Mouse (Mus musculus) liver, adult 2 months (tissue): ENCODE data around the gene Thap3. TPM values are rescaled to one million over a fixed set of nuclear protein-coding genes. Genes with fewer than 3 reads are reported as not detected.

Source experiments
- DNase-seq: peaks from one replicate; pipeline ENCODE4 v3.0.0-alpha.2; 2011; ENCODE audit warnings: low read depth, low spot score; ENCODE audit errors: extremely low read depth
- H3K27ac ChIP-seq: fragments of 200-500 bp; replicated peaks from 2 replicates; pipeline ENCODE4 v1.5.1; 2012; ENCODE audit warnings: low read depth, mild to moderate bottlenecking, control low read depth, inconsistent platforms, low read length; ENCODE audit not compliant: insufficient read depth
- H3K27me3 ChIP-seq: fragments of 200-500 bp; 2 replicates; pipeline ENCODE4 v1.6.1; 2012; ENCODE audit warnings: mild to moderate bottlenecking, moderate library complexity, low read length, inconsistent platforms; ENCODE audit not compliant: control insufficient read depth, insufficient read depth
- H3K36me3 ChIP-seq: fragments of 200-500 bp; 2 replicates; pipeline ENCODE4 v1.6.1; 2012; ENCODE audit warnings: low read length, inconsistent platforms; ENCODE audit not compliant: control insufficient read depth, insufficient read depth
- H3K4me1 ChIP-seq: fragments of 200-500 bp; 2 replicates; pipeline ENCODE4 v1.6.1; 2011; ENCODE audit warnings: low read length; ENCODE audit not compliant: control insufficient read depth, insufficient read depth
- H3K4me3 ChIP-seq: fragments of 200-500 bp; 2 replicates; pipeline ENCODE4 v1.5.1; 2011; ENCODE audit warnings: low read depth, mild to moderate bottlenecking, control low read depth, low read length, moderate library complexity; ENCODE audit not compliant: insufficient read depth
- H3K79me2 ChIP-seq: fragments of 200-500 bp; 2 replicates; pipeline ENCODE4 v1.6.1; 2012; ENCODE audit warnings: inconsistent platforms, mild to moderate bottlenecking, low read length, moderate library complexity; ENCODE audit not compliant: control insufficient read depth, insufficient read depth
- H3K9ac ChIP-seq: fragments of 200-500 bp; 2 replicates; pipeline ENCODE4 v1.6.1; 2012; ENCODE audit warnings: low read depth, mild to moderate bottlenecking, control low read depth, inconsistent platforms, low read length
- CTCF ChIP-seq: fragments of 200-500 bp; IDR thresholded peaks from 2 replicates; pipeline ENCODE4 v1.5.1; 2011; ENCODE audit warnings: low read depth, low read length, control low read depth
- POLR2A ChIP-seq: fragments of 200-500 bp; IDR thresholded peaks from 2 replicates; pipeline ENCODE4 v1.6.1; 2011; ENCODE audit warnings: low read length, control low read depth; ENCODE audit not compliant: insufficient read depth; ENCODE audit errors: extremely low read depth
- WGBS: fragments of 180-500 bp; shearing (Covaris S2); methylation state at CpG from one replicate; pipeline ENCODE4 v1.1.7; 2018; 5-methylcytosine and 5-hydroxymethylcytosine counted together
- polyA plus RNA-seq: library from polyadenylated mRNA; depleted of rRNA; stranded (reverse); fragments of >200 nt; gene quantifications from 2 replicates; pipeline ENCODE4 v1.2.3, GENCODE M21; 2012
- total RNA-seq: library from RNA; depleted of rRNA; stranded (reverse); fragments of >200 nt; gene quantifications from 2 replicates; pipeline ENCODE4 v1.2.3, GENCODE M21; 2014

Thap3 gene
- total and polyA plus RNA-seq, 2 experiments, result 7.9 to 24.1 TPM

- Histone ChIP-seq H3K36me3 (no peaks in the 10 kb centered on the region), H3K79me2 (peaks cover 16% of the 10 kb centered on the region), H3K4me1 (peaks cover 18% of the 10 kb centered on the region), H3K27me3 (no peaks in the 10 kb centered on the region), H3K9ac (peak overlapping the region; percentile 70), H3K4me3 (peak overlapping the region; percentile 61), H3K27ac (peak overlapping the region; percentile 71)
- WGBS, result 1% methylated on average over 14 of the region's 14 CpGs
- TF ChIP-seq CTCF, result no peak
- no peak for DNase-seq
These were observed 19.3 kb upstream of the Thap3 start for GRCm38 (mm10) chr4:152008148-152008500.

GRCm38 (mm10) chr4:152007481-152008147 is 18.8 kb upstream of the Thap3 start:
- Histone ChIP-seq H3K9ac (peak overlapping the region; percentile 70; the same call in 1 of the 2 replicates), H3K4me1 (peaks cover 14% of the 10 kb centered on the region), H3K4me3 (no peak overlapping the region), H3K27me3 (no peaks in the 10 kb centered on the region), H3K79me2 (peaks cover 16% of the 10 kb centered on the region), H3K36me3 (no peaks in the 10 kb centered on the region), H3K27ac (no peak overlapping the region)
- no peak for TF ChIP-seq CTCF
- TF ChIP-seq POLR2A, result no peak
- 52% methylated on average over 8 of the region's 8 CpGs for WGBS
- no peak for DNase-seq

- DNase-seq, result no peak
- Histone ChIP-seq H3K27ac (no peak overlapping the region), H3K27me3 (no peaks in the 10 kb centered on the region), H3K4me1 (peaks cover 7% of the 10 kb centered on the region), H3K36me3 (no peaks in the 10 kb centered on the region), H3K4me3 (no peak overlapping the region), H3K9ac (no peak overlapping the region), H3K79me2 (peaks cover 9% of the 10 kb centered on the region; the same call in 1 of the 2 replicates)
- 45% methylated on average over 3 of the region's 3 CpGs for WGBS
- no peak for TF ChIP-seq POLR2A
- no peak for TF ChIP-seq CTCF
These were observed 18.0 kb upstream of the Thap3 start for GRCm38 (mm10) chr4:152006812-152007211.

GRCm38 (mm10) chr4:152006137-152006536 is 17.3 kb upstream of the Thap3 start:
- DNase-seq, result peak; percentile 51
- Histone ChIP-seq H3K27ac (no peak overlapping the region), H3K4me1 (peaks cover 7% of the 10 kb centered on the region; the same call in 1 of the 2 replicates), H3K9ac (no peak overlapping the region), H3K79me2 (peaks cover 9% of the 10 kb centered on the region; the same call in 1 of the 2 replicates), H3K4me3 (no peak overlapping the region), H3K27me3 (no peaks in the 10 kb centered on the region), H3K36me3 (no peaks in the 10 kb centered on the region)
- peak; percentile 12; the same call in 1 of the 2 replicates for TF ChIP-seq CTCF
- no peak for TF ChIP-seq POLR2A
- 68% methylated on average over 6 of the region's 6 CpGs for WGBS

GRCm38 (mm10) chr4:152002063-152002462 is 13.3 kb upstream of the Thap3 start:
- Histone ChIP-seq H3K27ac (no peak overlapping the region), H3K9ac (no peak overlapping the region), H3K4me1 (no peaks in the 10 kb centered on the region), H3K4me3 (no peak overlapping the region), H3K79me2 (no peaks in the 10 kb centered on the region), H3K27me3 (no peaks in the 10 kb centered on the region), H3K36me3 (no peaks in the 10 kb centered on the region)
- no peak for DNase-seq
- TF ChIP-seq CTCF (no peak), POLR2A (no peak)
- 95% methylated on average over 3 of the region's 3 CpGs for WGBS

- no peaks in the 10 kb centered on the region for H3K79me2 ChIP-seq
- 90% methylated on average over 4 of the region's 4 CpGs for WGBS
These were observed 12.5 kb upstream of the Thap3 start for GRCm38 (mm10) chr4:152001335-152001734.

More at GRCm38 (mm10) chr4:152001335-152001734, 12.5 kb upstream of the Thap3 start:
- no peak overlapping the region for H3K9ac ChIP-seq
- no peak overlapping the region for H3K27ac ChIP-seq
- no peak for DNase-seq
- H3K4me3 ChIP-seq, result no peak overlapping the region
- no peak for TF ChIP-seq POLR2A
- no peak for TF ChIP-seq CTCF
- H3K4me1 ChIP-seq, result no peaks in the 10 kb centered on the region
- H3K27me3 ChIP-seq, result no peaks in the 10 kb centered on the region
- no peaks in the 10 kb centered on the region for H3K36me3 ChIP-seq
